Mouse (Mus musculus): ENCODE measurements around the gene Zzz3. TPM values are rescaled to one million over a fixed set of nuclear protein-coding genes. Genes with fewer than 3 reads are reported as not detected.

The Zzz3 gene
- total and polyA plus RNA-seq, 3 experiments = 10.4 to 23.1 (median 20.8) TPM

GRCm38 (mm10) chr3:152493813-152494212 lies 98.5 kb downstream of the Zzz3 start:
- no peak for DNase-seq
- Histone ChIP-seq H3K4me1 (ENCODE audit: control insufficient read depth, insufficient read depth, low read length) (no peaks in the 10 kb centered on the region), H3K79me2 (replicated peaks; ENCODE audit: control insufficient read depth, insufficient read depth, low read length) (no peaks in the 10 kb centered on the region), H3K27ac (no peak overlapping the region), H3K36me3 (ENCODE audit: control insufficient read depth, insufficient read depth, low read length) (no peaks in the 10 kb centered on the region), H3K4me3 (no peak overlapping the region), H3K9ac (ENCODE audit: low read depth, low read length) (no peak overlapping the region), H3K27me3 (ENCODE audit: control insufficient read depth, insufficient read depth, low read length) (no peaks in the 10 kb centered on the region)
- no peak for TF ChIP-seq POLR2A (IDR thresholded peaks at IDR 0.05; ENCODE audit: insufficient read depth, low read depth, low read length)
- TF ChIP-seq EP300 (IDR thresholded peaks at IDR 0.05; ENCODE audit: insufficient read depth, low read depth, low read length) = no peak
- no peak for TF ChIP-seq CTCF (IDR thresholded peaks at IDR 0.05)
- intact Hi-C loops (cut with DNase I) = no loop called here
- 30% methylated on average over 2 of the region's 2 CpGs for WGBS

GRCm38 (mm10) chr3:152494667-152495360 lies 99.5 kb downstream of the Zzz3 start:
- intact Hi-C loops (cut with DNase I) = no loop called here
- WGBS = 59% methylated on average over 12 of the region's 12 CpGs
- Histone ChIP-seq H3K27me3 (ENCODE audit: control insufficient read depth, insufficient read depth, low read length) (no peaks in the 10 kb centered on the region), H3K9ac (ENCODE audit: low read depth, low read length) (no peak overlapping the region), H3K4me3 (no peak overlapping the region), H3K36me3 (ENCODE audit: control insufficient read depth, insufficient read depth, low read length) (no peaks in the 10 kb centered on the region), H3K79me2 (replicated peaks; ENCODE audit: control insufficient read depth, insufficient read depth, low read length) (no peaks in the 10 kb centered on the region), H3K4me1 (ENCODE audit: control insufficient read depth, insufficient read depth, low read length) (no peaks in the 10 kb centered on the region), H3K27ac (no peak overlapping the region)
- no peak for TF ChIP-seq EP300 (IDR thresholded peaks at IDR 0.05; ENCODE audit: insufficient read depth, low read depth, low read length)
- no peak for TF ChIP-seq CTCF (IDR thresholded peaks at IDR 0.05)
- TF ChIP-seq POLR2A (IDR thresholded peaks at IDR 0.05; ENCODE audit: insufficient read depth, low read depth, low read length) = no peak
- DNase-seq = no peak

DNA sequence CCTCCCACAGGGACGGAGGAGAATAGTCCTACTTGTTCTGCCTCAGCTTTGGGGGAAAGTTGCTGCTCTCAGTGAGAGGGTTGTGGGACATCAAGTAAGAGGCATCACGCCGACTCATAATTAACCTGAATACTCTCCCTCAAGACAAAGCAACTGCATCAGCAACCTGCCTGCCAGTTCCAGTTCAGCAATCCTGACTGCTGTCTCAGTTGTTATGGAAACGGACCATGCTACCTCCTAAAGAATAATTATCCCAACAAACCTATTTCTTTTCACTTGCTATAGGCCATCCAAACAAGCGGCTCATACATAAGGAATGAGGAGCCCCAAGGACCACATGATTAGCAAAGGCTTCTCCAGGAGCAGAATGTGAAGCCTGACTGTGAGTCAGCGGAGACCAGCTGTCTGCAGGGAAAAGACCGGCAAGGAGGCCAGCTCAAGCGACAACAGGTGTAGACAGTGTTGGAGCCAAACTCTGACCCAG lies 100.2 kb downstream of the Zzz3 start:
- H3K4me3 ChIP-seq = no peak overlapping the region
- intact Hi-C loops (cut with DNase I) = no loop called here
- no peak for TF ChIP-seq CTCF (IDR thresholded peaks at IDR 0.05)
- no peak for TF ChIP-seq POLR2A (IDR thresholded peaks at IDR 0.05; ENCODE audit: insufficient read depth, low read depth, low read length)
- H3K9ac ChIP-seq (ENCODE audit: low read depth, low read length) = no peak overlapping the region
- no peaks in the 10 kb centered on the region for H3K27me3 ChIP-seq (ENCODE audit: control insufficient read depth, insufficient read depth, low read length)
- H3K27ac ChIP-seq = no peak overlapping the region
- WGBS = 87% methylated on average over 8 of the region's 8 CpGs
- no peaks in the 10 kb centered on the region for H3K4me1 ChIP-seq (ENCODE audit: control insufficient read depth, insufficient read depth, low read length)
- no peak for DNase-seq
- no peaks in the 10 kb centered on the region for H3K36me3 ChIP-seq (ENCODE audit: control insufficient read depth, insufficient read depth, low read length)
- no peaks in the 10 kb centered on the region for H3K79me2 ChIP-seq (replicated peaks; ENCODE audit: control insufficient read depth, insufficient read depth, low read length)

- Histone ChIP-seq H3K79me2 (replicated peaks; ENCODE audit: control insufficient read depth, insufficient read depth, low read length) (no peaks in the 10 kb centered on the region), H3K9ac (ENCODE audit: low read depth, low read length) (no peak overlapping the region), H3K36me3 (ENCODE audit: control insufficient read depth, insufficient read depth, low read length) (no peaks in the 10 kb centered on the region), H3K27ac (no peak overlapping the region), H3K4me3 (no peak overlapping the region), H3K4me1 (ENCODE audit: control insufficient read depth, insufficient read depth, low read length) (no peaks in the 10 kb centered on the region), H3K27me3 (ENCODE audit: control insufficient read depth, insufficient read depth, low read length) (no peaks in the 10 kb centered on the region)
- intact Hi-C loops (cut with DNase I) = no loop called here
- WGBS = 51% methylated on average over 7 of the region's 7 CpGs
- TF ChIP-seq CTCF (IDR thresholded peaks at IDR 0.05) (no peak), POLR2A (IDR thresholded peaks at IDR 0.05; ENCODE audit: insufficient read depth, low read depth, low read length) (no peak), EP300 (IDR thresholded peaks at IDR 0.05; ENCODE audit: insufficient read depth, low read depth, low read length) (no peak)
- DNase-seq = no peak
Observed at GRCm38 (mm10) chr3:152497084-152497483, 101.8 kb downstream of the Zzz3 start.

DNA sequence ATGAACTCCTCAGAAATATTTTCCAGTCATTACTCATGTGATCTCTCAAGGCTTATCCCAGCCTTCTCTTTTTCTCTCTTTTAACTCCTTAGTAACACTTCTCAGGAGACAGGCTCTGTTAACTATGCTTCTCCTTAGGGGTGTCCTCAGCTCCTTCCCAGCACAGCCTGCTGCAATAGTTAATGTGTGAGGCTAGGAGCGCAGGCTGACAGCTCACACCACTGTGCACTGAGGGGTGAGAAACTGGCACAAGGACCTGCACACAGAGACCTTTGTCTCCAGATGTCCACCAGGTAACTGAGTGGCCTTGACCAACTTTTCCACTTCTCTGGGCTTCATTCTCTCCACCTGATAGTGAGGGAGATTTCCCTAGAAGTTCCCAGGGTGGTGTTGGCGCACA lies 102.6 kb downstream of the Zzz3 start:
- Histone ChIP-seq H3K9ac (ENCODE audit: low read depth, low read length) (no peak overlapping the region), H3K4me1 (ENCODE audit: control insufficient read depth, insufficient read depth, low read length) (no peaks in the 10 kb centered on the region), H3K27me3 (ENCODE audit: control insufficient read depth, insufficient read depth, low read length) (no peaks in the 10 kb centered on the region), H3K79me2 (replicated peaks; ENCODE audit: control insufficient read depth, insufficient read depth, low read length) (no peaks in the 10 kb centered on the region), H3K36me3 (ENCODE audit: control insufficient read depth, insufficient read depth, low read length) (no peaks in the 10 kb centered on the region), H3K4me3 (no peak overlapping the region), H3K27ac (no peak overlapping the region)
- WGBS = 80% methylated on average over 2 of the region's 2 CpGs
- intact Hi-C loops (cut with DNase I) = no loop called here
- TF ChIP-seq EP300 (IDR thresholded peaks at IDR 0.05; ENCODE audit: insufficient read depth, low read depth, low read length) (no peak), CTCF (IDR thresholded peaks at IDR 0.05) (no peak), POLR2A (IDR thresholded peaks at IDR 0.05; ENCODE audit: insufficient read depth, low read depth, low read length) (no peak)
- DNase-seq = no peak

DNA sequence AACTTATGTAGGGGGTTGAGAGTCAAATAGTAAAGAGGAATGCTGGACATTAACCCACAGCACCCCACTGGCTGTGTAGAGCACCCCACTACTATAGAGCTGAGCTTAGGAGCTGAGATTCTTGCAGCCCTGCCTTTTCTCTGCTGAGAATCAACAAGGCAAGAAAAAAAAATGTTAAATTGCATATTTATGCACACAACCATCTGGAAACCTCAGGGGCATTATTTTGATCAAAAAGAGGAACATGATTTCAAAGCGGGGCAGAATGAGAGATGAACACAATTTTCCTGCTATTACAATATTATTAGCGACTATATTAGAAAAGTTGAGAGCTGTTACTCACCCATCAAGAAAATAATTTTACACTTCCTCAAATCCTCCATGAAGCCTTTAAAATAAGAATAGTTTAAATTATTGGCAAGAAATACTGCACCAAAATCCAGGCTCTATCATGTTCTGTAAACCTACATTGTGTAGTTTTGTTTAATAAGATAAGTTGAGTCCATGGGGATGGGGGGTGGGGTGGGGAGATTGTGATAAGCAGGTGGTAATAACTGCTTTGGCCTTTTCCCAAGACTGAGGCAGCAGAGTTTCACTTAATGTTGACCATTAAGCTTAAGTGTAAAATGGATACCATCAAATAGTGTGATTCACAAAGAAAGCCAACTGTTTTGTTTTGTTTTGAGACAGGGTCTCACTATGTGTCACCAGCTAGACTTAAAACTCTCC lies 103.9 kb downstream of the Zzz3 start:
- WGBS = 72% methylated on average over 2 of the region's 2 CpGs
- no peak for TF ChIP-seq EP300 (IDR thresholded peaks at IDR 0.05; ENCODE audit: insufficient read depth, low read depth, low read length)
- no peak for TF ChIP-seq POLR2A (IDR thresholded peaks at IDR 0.05; ENCODE audit: insufficient read depth, low read depth, low read length)
- no peak for TF ChIP-seq CTCF (IDR thresholded peaks at IDR 0.05)
- Histone ChIP-seq H3K36me3 (ENCODE audit: control insufficient read depth, insufficient read depth, low read length) (no peaks in the 10 kb centered on the region), H3K9ac (ENCODE audit: low read depth, low read length) (no peak overlapping the region), H3K27me3 (ENCODE audit: control insufficient read depth, insufficient read depth, low read length) (no peaks in the 10 kb centered on the region), H3K79me2 (replicated peaks; ENCODE audit: control insufficient read depth, insufficient read depth, low read length) (no peaks in the 10 kb centered on the region), H3K4me1 (ENCODE audit: control insufficient read depth, insufficient read depth, low read length) (no peaks in the 10 kb centered on the region), H3K4me3 (no peak overlapping the region), H3K27ac (no peak overlapping the region)
- intact Hi-C loops (cut with DNase I) = no loop called here
- DNase-seq = no peak
